Mouse (Mus musculus): ENCODE data around the gene BC035044.
"Not testable (repeated sequence)": the region's sequence is repeated elsewhere in the genome, so short reads cannot be mapped to it uniquely, and the experiment has no call there.

DNA sequence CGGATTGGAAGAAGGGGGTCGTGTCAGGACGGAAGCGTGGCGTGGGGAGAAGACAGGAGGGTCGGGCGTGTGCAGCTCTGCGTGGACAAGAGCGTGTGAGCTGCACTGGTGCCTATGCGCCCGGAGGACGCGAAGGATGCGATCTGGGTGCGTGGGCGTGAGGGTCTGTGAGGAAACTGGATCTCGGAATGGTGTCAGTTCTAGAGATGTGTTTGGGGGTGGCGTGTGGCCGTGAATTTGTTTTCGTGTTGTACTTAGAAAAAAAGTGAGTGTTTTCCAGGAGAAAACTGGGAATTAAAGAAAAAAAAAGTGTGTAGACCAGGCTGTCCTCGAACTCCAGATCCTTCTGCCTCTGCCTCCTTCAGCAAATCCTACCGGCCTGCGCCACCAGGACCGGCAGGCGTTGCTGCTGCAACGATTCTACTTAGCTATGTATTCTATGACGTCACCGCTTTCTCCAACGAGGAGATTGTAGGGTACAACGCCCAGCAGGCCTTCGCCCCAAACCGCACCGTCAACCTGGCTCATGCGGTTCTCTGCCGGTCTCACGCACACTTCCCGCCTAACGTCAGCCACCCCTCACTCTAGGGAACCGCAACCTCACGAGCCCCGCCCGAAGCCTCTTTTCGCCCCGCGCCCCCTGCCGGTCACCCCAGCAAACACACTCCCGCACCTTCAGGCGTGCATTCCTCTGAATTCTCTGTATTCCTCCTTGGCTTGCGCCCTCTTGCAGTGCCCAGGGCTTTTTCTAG, 91.6 kb downstream of the BC035044 start:
- not testable (repeated sequence) for TF ChIP-seq POLR2A (IDR thresholded peaks at IDR 0.05; ENCODE audit: borderline replicate concordance, low read depth, low read length)
- TF ChIP-seq CTCF (IDR thresholded peaks at IDR 0.05; ENCODE audit: low read depth, low read length), result peak; percentile 75

Data from bone marrow macrophage, adult 2 months (primary cell).